Mouse (Mus musculus) c-Kit-positive CD71-positive TER-119-positive erythroid progenitor cells, embryonic 14.5 days (primary cell): ENCODE results near the gene Aoah.
A peak's percentile ranks its signal among the peaks of the same experiment; 100 is the strongest.

Source experiments
- DNase-seq: peaks from one replicate; pipeline ENCODE4 v3.0.0-alpha.2; 2013; ENCODE audit warnings: low spot score

Aoah gene

GRCm38 (mm10) chr13:20916698-20917511, 123.0 kb downstream of the Aoah start:
- no peak for DNase-seq

GRCm38 (mm10) chr13:20920401-20920800, 126.5 kb downstream of the Aoah start:
- no peak for DNase-seq

- DNase-seq = no peak
Observed at GRCm38 (mm10) chr13:20936016-20936415, 142.1 kb downstream of the Aoah start.

DNA sequence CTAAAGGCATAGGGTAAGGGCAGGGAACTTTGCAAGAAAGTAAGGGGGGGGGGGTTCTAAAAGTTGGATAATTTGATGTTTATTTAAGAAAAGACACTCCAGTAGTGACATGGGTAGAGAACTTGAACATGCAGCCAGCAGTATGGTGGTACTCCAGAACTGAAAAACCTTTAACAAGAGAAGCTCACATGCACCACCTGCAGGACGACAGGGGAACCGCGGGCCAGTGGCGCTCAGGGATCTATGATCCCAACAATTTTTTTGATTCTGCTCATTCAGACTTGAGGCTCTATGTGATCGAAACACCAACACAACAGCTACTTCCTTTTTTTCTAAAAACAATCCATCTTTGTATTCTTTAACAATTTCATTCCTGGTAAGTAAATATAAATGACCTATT, 143.5 kb downstream of the Aoah start:
- peak; percentile 31 for DNase-seq

DNA sequence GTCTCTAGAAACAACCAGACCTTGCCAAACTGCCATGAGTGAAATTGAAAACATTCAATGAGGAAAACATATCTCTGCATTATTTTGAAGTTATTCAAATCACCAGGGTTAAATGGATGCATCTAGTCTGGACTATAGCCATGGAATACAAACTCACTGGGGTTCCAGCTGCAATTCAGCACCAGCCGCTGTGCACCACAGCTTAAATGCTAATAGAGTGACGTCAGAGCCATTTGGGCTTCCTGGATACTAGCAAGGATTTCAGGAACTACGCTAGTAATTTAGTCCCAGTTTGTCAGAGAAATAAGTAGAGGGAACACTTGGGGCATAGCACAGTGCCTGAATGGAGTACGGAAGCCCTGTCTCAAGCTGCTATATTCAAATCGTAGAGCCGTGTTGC, 145.2 kb downstream of the Aoah start:
- no peak for DNase-seq

GRCm38 (mm10) chr13:20940389-20940788, 146.5 kb downstream of the Aoah start:
- DNase-seq = peak; percentile 29

DNA sequence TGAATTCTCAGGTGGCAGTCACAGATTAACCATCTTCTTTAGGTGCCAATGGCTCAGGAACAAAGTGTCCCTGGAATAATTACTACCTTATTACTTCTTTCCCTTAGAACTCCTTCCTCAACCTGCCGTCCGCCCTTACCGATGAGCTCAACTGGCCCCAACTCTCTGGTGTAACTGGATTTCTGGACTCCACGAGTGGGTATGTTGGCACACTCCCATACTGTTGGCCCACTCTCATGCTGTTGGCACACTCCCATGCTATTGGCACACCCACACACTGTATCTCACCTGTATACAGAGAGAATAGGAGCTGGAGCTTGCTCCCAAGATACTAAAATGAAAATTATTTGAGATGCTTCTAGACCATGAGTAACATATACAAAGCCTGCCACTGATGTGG, 147.8 kb downstream of the Aoah start:
- DNase-seq = no peak

DNA sequence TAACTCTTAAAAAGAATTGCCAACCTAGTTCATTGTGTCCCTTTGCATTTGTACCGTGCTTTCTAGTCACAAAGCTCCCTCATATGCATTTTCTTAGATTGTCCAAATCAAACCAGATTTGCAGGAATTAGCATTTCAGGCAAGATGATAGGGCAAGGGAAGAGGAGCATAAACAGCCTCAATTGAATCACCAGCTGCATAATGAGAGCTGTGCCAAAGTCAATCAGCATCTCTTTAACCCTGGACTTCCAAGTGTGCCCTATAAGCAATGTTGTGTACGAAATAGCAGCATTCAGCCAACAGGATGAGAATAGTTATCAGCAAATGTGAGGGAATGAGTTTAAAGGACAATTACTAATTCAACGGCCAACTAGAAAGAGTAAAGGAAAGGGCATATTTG, 169.2 kb downstream of the Aoah start:
- DNase-seq = no peak

- DNase-seq = no peak
Observed at GRCm38 (mm10) chr13:20981234-20982230, 187.6 kb downstream of the Aoah start.

GRCm38 (mm10) chr13:20985510-20985909, 191.6 kb downstream of the Aoah start:
- no peak for DNase-seq

- DNase-seq = no peak
Observed at GRCm38 (mm10) chr13:20985961-20986360, 192.0 kb downstream of the Aoah start.

- no peak for DNase-seq
Observed at GRCm38 (mm10) chr13:21005238-21005637, 211.3 kb downstream of the Aoah start.

- no peak for DNase-seq
Observed at GRCm38 (mm10) chr13:21005642-21006320, 211.9 kb downstream of the Aoah start.

DNA sequence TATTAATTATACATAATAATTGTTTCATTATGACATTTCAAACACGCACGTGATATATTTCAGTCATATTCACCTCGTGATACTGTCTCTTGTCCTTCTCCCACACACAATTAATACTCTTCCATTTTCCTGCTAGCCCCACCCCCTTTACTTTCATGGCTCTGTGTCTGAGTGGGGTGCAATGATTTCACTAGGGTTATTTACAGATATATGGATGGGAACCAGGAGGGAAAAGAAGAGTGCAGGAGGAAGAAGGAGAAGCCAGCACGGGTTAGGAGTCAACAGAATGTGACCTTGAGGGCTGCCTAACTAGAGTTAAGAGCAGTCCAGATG, 212.4 kb downstream of the Aoah start:
- no peak for DNase-seq

- DNase-seq = no peak
Observed at GRCm38 (mm10) chr13:21013659-21014058, 219.7 kb downstream of the Aoah start.

DNA sequence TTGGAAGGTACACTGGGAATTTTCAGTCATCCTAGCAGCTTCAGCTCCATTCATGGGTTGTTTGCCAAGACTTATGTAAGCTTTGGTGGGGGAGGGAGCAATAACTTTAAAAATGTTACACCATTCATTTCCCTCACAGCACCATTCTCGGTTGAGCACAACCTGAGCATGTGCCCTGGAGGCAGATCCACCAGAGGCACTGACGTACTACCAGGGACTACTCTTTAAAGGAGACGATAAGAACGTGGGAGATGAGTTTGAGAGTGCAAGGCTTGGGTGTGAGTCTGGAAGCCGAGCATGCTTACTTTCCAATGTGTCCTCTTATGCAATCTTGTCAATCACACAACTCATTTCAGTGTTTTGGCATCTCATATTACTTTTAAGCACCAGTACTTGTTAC, 230.9 kb downstream of the Aoah start:
- DNase-seq = no peak

DNA sequence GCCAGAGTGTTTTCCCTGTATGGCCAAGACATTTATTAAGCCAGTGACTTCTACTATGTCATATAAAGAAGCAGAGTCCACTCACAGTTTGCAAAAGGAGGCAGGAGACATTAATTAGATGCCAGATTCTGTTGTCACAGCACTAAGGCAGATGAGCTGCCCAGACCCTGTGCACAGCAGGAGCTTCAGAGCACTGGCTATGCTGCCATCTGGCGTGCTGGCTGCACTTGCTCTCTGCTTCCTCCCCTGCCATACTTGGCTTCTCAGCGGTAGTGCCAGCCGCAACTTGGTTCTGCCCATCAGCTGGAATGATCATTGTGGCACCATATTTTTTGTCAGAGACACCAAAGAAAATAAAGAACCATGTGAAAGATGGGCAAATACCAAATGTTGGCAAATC, 239.3 kb downstream of the Aoah start:
- no peak for DNase-seq

GRCm38 (mm10) chr13:21035011-21035410, 241.1 kb downstream of the Aoah start:
- no peak for DNase-seq

DNA sequence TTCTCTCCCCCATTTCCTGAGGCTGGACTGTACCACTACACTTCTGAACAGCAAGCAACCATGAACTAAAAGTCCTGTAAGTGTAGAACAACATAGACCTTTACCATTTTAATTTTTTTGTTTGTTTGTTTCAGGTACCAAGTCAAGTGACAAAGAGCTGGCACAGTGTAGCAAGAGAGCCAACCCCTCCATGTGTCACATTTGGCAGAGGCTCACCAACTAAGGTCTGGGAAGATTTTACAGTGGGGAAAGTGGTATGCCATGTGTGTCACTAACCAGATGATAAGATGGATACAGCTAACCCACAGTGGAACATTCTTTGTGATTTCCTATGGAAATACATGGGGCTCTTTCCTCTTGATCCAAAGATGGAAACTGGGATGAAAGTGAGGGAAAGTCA, 242.1 kb downstream of the Aoah start:
- no peak for DNase-seq

- no peak for DNase-seq
Observed at GRCm38 (mm10) chr13:21040589-21041199, 246.8 kb downstream of the Aoah start.

DNA sequence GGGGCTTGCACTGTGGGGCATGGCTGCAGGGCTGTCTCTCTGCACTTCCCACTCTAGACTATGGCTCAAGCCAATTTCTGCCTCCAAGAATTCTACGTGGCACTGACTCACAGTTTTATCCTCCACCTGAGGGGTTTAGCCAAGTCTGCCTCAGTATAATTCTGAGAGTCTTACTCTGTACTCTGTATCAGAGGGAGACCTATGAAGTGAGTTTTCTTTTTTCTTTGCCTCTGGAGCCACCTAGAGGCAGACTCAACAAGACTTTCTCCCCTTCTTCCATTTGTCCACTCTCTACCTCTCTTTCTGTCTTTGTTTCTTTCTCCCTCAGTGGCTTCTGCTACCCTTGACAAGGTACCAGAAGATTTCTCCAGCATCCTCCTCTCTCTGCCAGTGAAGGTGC, 256.2 kb downstream of the Aoah start:
- no peak for DNase-seq

DNA sequence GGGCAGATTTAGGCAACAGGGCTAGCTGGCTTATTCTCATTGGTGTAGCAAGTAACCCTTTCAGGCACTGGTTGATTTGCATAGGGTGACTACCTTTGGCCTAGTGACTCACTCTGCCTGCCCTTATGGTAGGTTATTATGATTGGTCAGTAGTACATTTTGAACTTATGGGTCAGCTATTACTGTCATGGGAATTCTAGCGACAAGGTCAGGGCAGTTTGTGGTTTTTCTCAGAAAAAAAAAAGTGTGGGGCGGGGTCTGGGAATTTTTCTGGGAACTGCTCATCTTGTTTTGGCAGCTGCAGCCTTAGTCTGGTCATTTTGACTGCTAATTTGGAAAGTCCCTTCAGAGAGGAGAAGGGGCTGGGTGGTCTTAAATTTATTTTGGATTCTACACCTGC, 272.1 kb downstream of the Aoah start:
- no peak for DNase-seq
